Mouse (Mus musculus) gastrocnemius, adult 8-10 months (tissue): ENCODE measurements around the gene Srsf9. TPM values are rescaled to one million over a fixed set of nuclear protein-coding genes. Genes with fewer than 3 reads are reported as not detected.
"Not testable (repeated sequence)": the region's sequence is repeated elsewhere in the genome, so short reads cannot be mapped to it uniquely, and the experiment has no call there.

Source experiments
- DNase-seq, 2 experiments: peaks; one replicate each; pipeline ENCODE4 v3.0.0; 2022; ENCODE audit warnings: low spot score in 2 of 2
- total RNA-seq, 4 experiments: library from RNA; stranded (reverse); gene quantifications; 2 replicates each; pipeline ENCODE4 v1.2.4; 2022

Gene Srsf9
- total RNA-seq, 4 experiments from 2014 or later, result 8.6 to 13.1 (median 11.5) TPM

DNA sequence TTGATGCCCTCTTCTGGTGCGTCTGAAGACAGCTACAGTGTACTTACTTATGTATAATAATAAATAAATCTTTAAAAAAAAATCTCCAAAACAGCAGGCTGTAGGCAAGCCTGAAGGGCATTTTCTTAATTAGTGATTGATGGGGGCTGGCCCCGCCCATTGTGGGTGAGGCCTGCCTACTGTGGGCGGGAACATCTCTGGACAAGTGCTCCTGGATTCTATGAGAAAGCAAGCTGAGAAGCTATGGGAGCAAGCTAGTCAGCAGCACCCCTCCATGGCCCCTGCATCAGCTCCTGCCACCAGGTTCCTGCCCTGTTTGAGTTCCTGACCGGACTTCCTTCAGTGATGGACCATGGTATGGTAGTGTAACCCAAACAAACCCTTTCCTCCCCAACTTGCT is 37.8 kb downstream of the Srsf9 start:
- no peak for DNase-seq

DNA sequence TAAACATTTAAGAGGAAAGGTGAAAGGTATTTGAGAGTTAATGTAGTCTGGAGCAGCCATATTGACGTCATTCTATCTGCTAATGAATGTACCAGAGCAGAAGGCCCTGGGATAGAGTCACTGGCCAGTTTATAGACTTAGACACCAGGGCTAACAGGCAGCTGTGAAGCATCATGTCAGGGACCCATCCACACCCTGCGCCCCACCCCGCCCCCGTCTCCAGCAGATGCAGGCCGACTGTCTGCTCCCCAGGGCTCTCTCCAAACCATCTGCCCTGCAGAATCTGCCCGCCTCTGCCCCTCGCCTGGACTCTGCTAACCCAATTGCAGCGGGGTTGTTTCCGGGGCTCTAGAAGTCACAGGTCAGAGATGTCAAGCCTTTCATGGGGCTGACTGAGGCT is 44.8 kb downstream of the Srsf9 start:
- no peak for DNase-seq

DNA sequence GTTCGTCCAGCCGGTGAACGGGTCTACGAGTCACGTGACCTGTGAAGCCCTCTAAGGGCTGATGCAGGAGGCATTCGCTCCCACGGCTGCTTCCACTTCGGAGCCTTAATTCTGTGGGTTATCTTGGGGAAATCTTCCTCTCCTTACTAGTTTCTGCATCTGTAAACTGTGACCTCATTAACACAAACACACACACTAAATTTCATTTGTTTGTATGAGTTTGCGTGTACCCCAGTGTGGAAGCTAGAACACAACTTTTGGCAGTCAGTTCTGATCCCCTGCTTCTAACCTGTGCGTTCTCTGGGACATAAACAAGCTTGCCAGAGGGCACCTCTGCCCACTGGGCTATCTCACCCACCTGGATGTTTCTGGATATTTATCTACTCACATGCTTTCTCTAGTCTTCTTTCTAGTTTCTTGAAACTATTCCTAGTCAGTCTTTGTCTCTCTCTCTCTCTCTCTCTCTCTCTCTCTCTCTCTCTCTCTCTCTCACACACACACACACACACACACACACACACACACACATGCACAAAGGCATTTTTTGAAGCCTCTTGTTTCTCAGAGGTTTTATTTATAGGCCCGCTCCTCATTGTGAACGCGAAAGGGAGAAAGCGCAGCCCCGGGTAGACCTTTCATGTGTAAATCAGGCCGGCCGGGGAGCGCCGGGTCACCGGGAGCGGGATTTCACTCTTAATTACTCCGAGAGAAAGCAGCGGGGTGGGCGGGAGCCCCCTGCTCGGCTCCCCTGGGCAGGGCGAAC is 46.6 kb downstream of the Srsf9 start:
- no peak for DNase-seq

DNA sequence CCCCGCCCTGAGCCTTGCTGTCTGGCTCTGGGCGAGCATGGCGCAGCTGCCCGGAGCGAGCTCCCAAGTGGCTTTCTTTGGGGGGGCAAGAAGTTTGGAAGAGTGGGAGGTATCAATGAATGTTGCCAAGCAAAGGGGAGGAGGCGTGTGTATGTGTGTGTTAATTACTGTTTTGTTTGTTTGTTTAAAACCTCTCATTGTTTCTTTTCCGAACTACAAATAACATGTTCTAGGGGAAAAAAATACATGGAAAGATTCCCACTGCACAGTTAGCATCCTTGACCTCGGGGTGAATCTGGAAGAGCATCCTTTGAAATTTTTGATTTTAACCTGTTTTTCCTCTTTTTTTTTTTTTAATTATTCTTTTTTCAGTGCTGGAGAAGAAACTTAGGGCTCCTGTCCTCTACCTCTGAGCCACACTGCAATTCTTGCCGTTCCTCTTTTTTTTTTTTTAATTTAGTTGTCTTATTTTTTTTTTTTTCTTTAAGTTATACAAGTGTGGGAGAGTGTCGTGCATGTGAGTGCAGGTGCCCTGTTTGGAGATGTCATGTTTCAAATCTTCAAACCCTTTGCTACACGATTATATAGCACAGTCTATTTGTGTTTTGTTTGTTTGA is 47.3 kb downstream of the Srsf9 start:
- no peak for DNase-seq

DNA sequence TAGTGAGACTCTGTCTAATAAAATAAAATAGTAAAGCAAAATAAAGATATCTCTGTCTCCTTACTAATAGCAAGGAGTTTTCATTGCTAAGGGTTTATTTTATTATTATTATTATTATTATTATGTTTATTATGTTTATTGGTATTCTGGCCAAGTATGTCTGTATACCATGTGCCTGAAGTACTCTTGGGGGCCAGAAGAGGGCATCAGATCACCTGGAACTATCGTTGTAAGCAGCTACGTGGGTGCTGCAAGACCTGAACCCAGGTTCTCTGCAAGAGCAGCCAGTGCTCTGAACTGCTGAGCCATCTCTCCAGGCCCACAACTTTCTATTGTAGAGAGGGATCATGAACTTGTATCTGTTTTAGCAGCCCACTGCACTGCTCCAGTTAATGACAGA is 48.5 kb downstream of the Srsf9 start:
- DNase-seq, result no peak

DNA sequence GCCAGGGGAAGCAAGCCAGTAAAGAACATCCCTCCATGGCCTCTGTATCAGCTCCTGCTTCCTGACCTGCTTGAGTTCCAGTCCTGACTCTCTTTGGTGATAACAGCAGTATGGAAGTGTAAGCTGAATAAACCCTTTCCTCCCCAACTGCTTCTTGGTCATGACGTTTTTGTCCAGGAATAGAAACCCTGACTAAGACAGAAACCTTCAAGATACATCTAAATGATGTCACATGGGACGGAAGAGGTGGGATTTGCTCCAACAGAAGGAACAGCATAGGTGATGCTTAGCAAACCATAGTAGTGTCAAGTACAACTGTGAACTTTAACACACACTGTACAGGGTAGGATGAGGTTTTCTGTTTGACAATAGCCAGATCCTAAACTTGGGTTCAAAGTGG is 51.9 kb downstream of the Srsf9 start:
- not testable (repeated sequence) for DNase-seq

Other genes starting within 250 kb of the Srsf9 start
- not detected for gene Gm10401, start 228.9 kb upstream of the Srsf9 start, total RNA-seq
- 10 to 100 TPM; 66.4 to 76.7 (median 72.5) TPM for gene Acads, start 207.8 kb upstream of the Srsf9 start, total RNA-seq
- 10 to 100 TPM in 2 of 4 experiments, 1 to 10 TPM in 2; 8.6 to 11.7 (median 9.8) TPM for gene Unc119b, start 192.2 kb upstream of the Srsf9 start, total RNA-seq
- 100 to 1,000 TPM; 140 to 220 (median 197) TPM for gene Mlec, start 169.0 kb upstream of the Srsf9 start, total RNA-seq
- gene Cabp1, start 132.8 kb upstream of the Srsf9 start, total RNA-seq, result 1 to 10 TPM in 1 of 4 experiments, under 1 TPM in 3; 0.22 to 1.1 (median 0.38) TPM
- gene Pop5, start 91.3 kb upstream of the Srsf9 start, total RNA-seq, result 10 to 100 TPM; 27.3 to 40.7 (median 38.0) TPM
- 100 to 1,000 TPM; 304 to 367 (median 342) TPM for gene Rnf10, start 54.3 kb upstream of the Srsf9 start, total RNA-seq
- 10 to 100 TPM; 73.1 to 89.5 (median 82.1) TPM for gene Coq5, start 47.5 kb upstream of the Srsf9 start, total RNA-seq
- gene Dynll1, start 26.2 kb upstream of the Srsf9 start, total RNA-seq, result 10 to 100 TPM; 37.7 to 68.0 (median 49.9) TPM
- gene Gatc, start 14.0 kb downstream of the Srsf9 start, total RNA-seq, result 10 to 100 TPM; 22.8 to 25.6 (median 24.4) TPM
- gene Triap1, start 14.0 kb downstream of the Srsf9 start, total RNA-seq, result 10 to 100 TPM; 18.9 to 23.7 (median 20.1) TPM
- gene Cox6a1, start 21.8 kb downstream of the Srsf9 start, total RNA-seq, result 10 to 100 TPM; 35.3 to 49.8 (median 42.5) TPM
- under 1 TPM in 2 of 4 experiments, not detected in 2; 0.19 to 0.27 TPM for gene Msi1, start 102.4 kb downstream of the Srsf9 start, total RNA-seq
- not detected for gene Pla2g1b, start 139.1 kb downstream of the Srsf9 start, total RNA-seq
- gene Sirt4, start 157.5 kb downstream of the Srsf9 start, total RNA-seq, result 10 to 100 TPM in 1 of 4 experiments, 1 to 10 TPM in 3; 7.2 to 13.5 (median 9.4) TPM
- gene Pxn, start 179.5 kb downstream of the Srsf9 start, total RNA-seq, result 10 to 100 TPM; 76.0 to 89.9 (median 78.1) TPM
- gene Rplp0, start 232.3 kb downstream of the Srsf9 start, total RNA-seq, result 100 to 1,000 TPM; 566 to 724 (median 629) TPM
- gene Gcn1l1, start 238.1 kb downstream of the Srsf9 start, total RNA-seq, result 10 to 100 TPM; 28.1 to 31.2 (median 30.6) TPM